Mouse (Mus musculus) testis, postnatal 14 days (tissue): ENCODE measurements around the gene Tarbp2.
A peak's percentile ranks its signal among the peaks of the same experiment; 100 is the strongest.

Source experiments
- DNase-seq: peaks from one replicate; pipeline ENCODE4 v3.0.0; 2021; ENCODE audit warnings: low spot score

The Tarbp2 gene

GRCm38 (mm10) chr15:102505770-102506463 lies 12.1 kb upstream of the Tarbp2 start:
- no peak for DNase-seq

GRCm38 (mm10) chr15:102506464-102506830 lies 11.5 kb upstream of the Tarbp2 start:
- DNase-seq, result no peak

GRCm38 (mm10) chr15:102506864-102507263 lies 11.1 kb upstream of the Tarbp2 start:
- DNase-seq, result no peak

- DNase-seq, result no peak
Observed at GRCm38 (mm10) chr15:102507561-102507960, 10.4 kb upstream of the Tarbp2 start.

GRCm38 (mm10) chr15:102508336-102508735 lies 9.7 kb upstream of the Tarbp2 start:
- no peak for DNase-seq

- peak; percentile 21 for DNase-seq
Observed at GRCm38 (mm10) chr15:102510110-102510509, 7.9 kb upstream of the Tarbp2 start.

GRCm38 (mm10) chr15:102510590-102511284 lies 7.3 kb upstream of the Tarbp2 start:
- peak; percentile 87 for DNase-seq

GRCm38 (mm10) chr15:102511285-102511833 lies 6.6 kb upstream of the Tarbp2 start:
- peak; percentile 20 for DNase-seq

- peak; percentile 15 for DNase-seq
Observed at GRCm38 (mm10) chr15:102512010-102512409, 6.0 kb upstream of the Tarbp2 start.

- no peak for DNase-seq
Observed at GRCm38 (mm10) chr15:102512471-102512870, 5.5 kb upstream of the Tarbp2 start.

- no peak for DNase-seq
Observed at GRCm38 (mm10) chr15:102513004-102513403, 5.0 kb upstream of the Tarbp2 start.

GRCm38 (mm10) chr15:102515261-102515660 lies 2.7 kb upstream of the Tarbp2 start:
- no peak for DNase-seq

- DNase-seq, result no peak
Observed at GRCm38 (mm10) chr15:102515791-102516190, 2.2 kb upstream of the Tarbp2 start.

GRCm38 (mm10) chr15:102516293-102516692 lies 1.7 kb upstream of the Tarbp2 start:
- no peak for DNase-seq

- peak; percentile 69 for DNase-seq
Observed at GRCm38 (mm10) chr15:102516728-102517404, 1.1 kb upstream of the Tarbp2 start, which contains the start of gene Map3k12. Gene Map3k12, minus strand, starts transcription at chr15:102517064.

GRCm38 (mm10) chr15:102517631-102517975 lies 389 bp upstream of the Tarbp2 start:
- DNase-seq, result no peak

- DNase-seq, result no peak
Observed at GRCm38 (mm10) chr15:102518859-102519201, 838 bp downstream of the Tarbp2 start.

GRCm38 (mm10) chr15:102519211-102520141 lies 1.5 kb downstream of the Tarbp2 start:
- no peak for DNase-seq

- no peak for DNase-seq
Observed at GRCm38 (mm10) chr15:102520416-102520815, 2.4 kb downstream of the Tarbp2 start.

- no peak for DNase-seq
Observed at GRCm38 (mm10) chr15:102521480-102521879, 3.5 kb downstream of the Tarbp2 start.

GRCm38 (mm10) chr15:102524892-102525485 lies 7.0 kb downstream of the Tarbp2 start, which contains the start of gene Npff:
Gene Npff, minus strand, starts transcription at chr15:102524942.
- no peak for DNase-seq
